Mouse (Mus musculus) spleen, postnatal 0 days (tissue): ENCODE data around the gene Amigo2. TPM values are rescaled to one million over a fixed set of nuclear protein-coding genes. Genes with fewer than 3 reads are reported as not detected.

ENCODE experiments used
- polyA plus RNA-seq: library from polyadenylated mRNA; unstranded; fragments of >200 nt; fragmentation: Nextera tagmentation; extraction: Ambion mirVana; gene quantifications from 2 replicates; pipeline ENCODE4 v1.2.1, GENCODE M21; 2015

Gene Amigo2
- 4.8 and 4.9 TPM in 2 replicates for polyA plus RNA-seq

DNA sequence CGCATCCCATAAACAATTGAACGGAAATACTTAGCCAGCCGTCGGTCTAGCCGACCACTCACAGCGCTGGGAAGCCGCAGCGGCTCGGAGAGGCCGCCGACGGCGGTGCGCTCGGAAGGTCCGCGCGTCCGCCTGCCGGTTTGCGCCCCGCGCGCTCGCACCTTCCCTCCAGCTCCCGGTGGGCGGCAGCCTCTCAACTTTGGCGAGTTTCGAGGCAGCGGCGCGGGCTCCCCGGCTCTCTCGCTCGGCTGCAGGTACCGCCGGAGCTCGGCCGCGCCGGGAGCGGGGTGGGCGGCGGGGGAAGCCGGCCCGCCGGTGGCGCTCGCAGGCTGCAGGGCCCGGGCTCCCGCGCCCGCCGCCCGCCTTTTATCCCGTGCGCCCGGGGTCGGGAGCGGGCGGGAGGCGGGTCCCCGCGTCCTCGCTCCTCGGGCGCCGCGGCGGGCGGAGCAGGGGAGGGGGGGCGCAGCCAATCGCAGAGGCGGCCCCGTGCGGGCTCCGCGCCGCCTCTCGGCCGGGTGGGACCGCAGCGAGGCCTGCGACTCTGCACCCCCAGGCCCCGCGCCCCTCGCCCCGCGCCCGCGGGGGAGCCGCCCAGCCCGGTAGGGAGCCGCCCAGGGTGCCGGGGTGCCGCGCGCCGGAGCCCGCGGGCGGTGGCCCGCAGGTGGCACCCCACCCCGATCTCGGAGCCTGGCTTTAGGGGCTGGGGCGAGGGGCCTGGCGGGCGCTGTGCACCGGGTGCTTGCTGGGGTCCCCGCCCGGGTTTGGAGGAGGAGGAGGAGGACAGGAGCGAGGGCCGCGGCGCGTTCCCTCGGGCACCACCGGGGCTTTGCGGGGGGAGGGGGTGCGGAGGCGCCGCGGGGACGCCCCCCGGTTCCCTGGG, at the start of gene Amigo2, which contains the start of gene Pced1b:
Gene Amigo2, minus strand, starts transcription at position 377 of the 880 bp plus-strand sequence.
Gene Pced1b, plus strand, starts transcription at position 197 of the 880 bp plus-strand sequence.

Other genes starting within 250 kb of the Amigo2 start
- gene Slc38a4, start 191.3 kb downstream of the Amigo2 start, polyA plus RNA-seq, result 9.5 and 11.7 TPM in 2 replicates
- gene Pced1b, start 180 bp downstream of the Amigo2 start, polyA plus RNA-seq, result 6.2 and 7.3 TPM in 2 replicates